23 mouse cellular contexts compared by ENCODE assay signal in the genomic region with DNA sequence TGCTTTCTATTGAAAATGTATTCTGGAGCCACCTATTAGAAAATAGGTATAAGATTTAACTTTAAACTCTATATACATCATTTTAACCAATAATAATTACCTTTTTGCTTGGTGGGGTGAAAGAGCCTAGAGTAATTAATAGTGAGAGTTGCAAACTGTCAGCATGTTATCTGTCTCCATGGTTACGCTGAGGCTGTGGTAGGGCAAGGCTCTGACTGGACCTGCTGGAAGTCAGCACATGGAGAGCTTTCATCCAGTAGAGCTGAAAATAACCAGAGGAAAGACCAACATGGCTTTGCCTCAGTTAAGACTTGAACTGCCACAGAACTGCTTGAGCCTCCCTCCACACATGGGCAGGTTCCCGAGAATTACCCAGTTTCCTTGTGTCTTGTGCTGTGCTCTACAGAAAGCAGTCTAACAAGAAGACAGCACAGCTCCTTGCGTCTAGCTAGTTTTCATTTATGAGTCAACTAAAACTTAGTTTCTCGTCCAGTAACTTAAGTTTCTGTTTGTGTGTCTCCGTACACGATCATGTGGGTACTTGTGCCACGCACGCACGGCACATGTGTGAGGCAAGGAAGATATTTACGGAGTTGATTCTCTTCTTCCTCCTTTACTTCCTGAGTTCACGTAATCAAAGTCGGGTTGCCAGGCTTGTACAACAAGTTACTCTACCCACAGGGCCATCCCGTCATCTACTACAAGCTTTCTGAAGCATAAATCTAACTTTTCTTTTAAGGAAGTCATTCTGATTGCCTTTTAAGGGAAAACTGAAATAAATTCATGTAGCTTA.
DNase-seq lines count a peak whose midpoint lies in the region; ATAC-seq and TF ChIP-seq lines count a peak whose summit lies in the region.
"Had no signal": no experiment of that assay in that cellular context is flagged by ENCODE, and none has a peak within 500 bp of the region (broad histone marks: within the 10 kb centered on the region; RNA-seq: fewer than 3 reads in every experiment).

No protein-coding gene starts in this region.

- peak overlapping the region; percentile 27; the same call in 1 of the 2 replicates for H3K27ac ChIP-seq in macrophage
- no peak overlapping the region for H3K27ac ChIP-seq in liver, postnatal 0 days (ENCODE audit: low read depth)
- no peak overlapping the region for H3K27ac ChIP-seq in kidney, embryonic 16.5 days (ENCODE audit: low read length)
- H3K27ac ChIP-seq: embryonic facial prominence, embryonic 15.5 days; forebrain, embryonic 15.5 days; heart, embryonic 15.5 days; hindbrain, embryonic 10.5 days; intestine, embryonic 15.5 days; midbrain, embryonic 15.5 days; neural tube, embryonic 13.5 days had no signal

- no peaks in the 10 kb centered on the region for H3K36me3 ChIP-seq in macrophage (ENCODE audit: inconsistent target)
- H3K36me3 ChIP-seq in splenic B cell, adult 2 months (ENCODE audit: control insufficient read depth, insufficient read depth, low read length, poor library complexity, severe bottlenecking) = peaks cover under 1% of the 10 kb centered on the region; the same call in 1 of the 2 replicates
- no peaks in the 10 kb centered on the region; the same call in none of the 2 replicates for H3K36me3 ChIP-seq in liver, postnatal 0 days (replicated peaks; ENCODE audit: insufficient read depth, low read length)
- H3K36me3 ChIP-seq in kidney, embryonic 16.5 days (ENCODE audit: insufficient read depth, low read length) = 0 out of 2 replicates have a peak, but pooled peaks cover 3% of the 10 kb centered on the region
- H3K36me3 ChIP-seq: intestine, embryonic 15.5 days; midbrain, embryonic 15.5 days had no signal

- no peak for TF ChIP-seq CTCF in liver, postnatal 0 days (IDR thresholded peaks at IDR 0.05; ENCODE audit: low read depth)

- H3K27me3 ChIP-seq in splenic B cell, adult 2 months (ENCODE audit: control insufficient read depth, insufficient read depth, low read length, poor library complexity, severe bottlenecking) = no peaks in the 10 kb centered on the region
- H3K27me3 ChIP-seq in liver, postnatal 0 days (ENCODE audit: insufficient read depth, low read length) = no peaks in the 10 kb centered on the region
- H3K27me3 ChIP-seq in kidney, embryonic 16.5 days (ENCODE audit: insufficient read depth, low read length) = no peaks in the 10 kb centered on the region
- H3K27me3 ChIP-seq: embryonic facial prominence, embryonic 15.5 days; forebrain, embryonic 15.5 days; heart, embryonic 15.5 days; intestine, embryonic 15.5 days; midbrain, embryonic 15.5 days; neural tube, embryonic 13.5 days had no signal

- no peaks in the 10 kb centered on the region for H3K79me2 ChIP-seq in macrophage (ENCODE audit: inconsistent target)

- no peak overlapping the region for H3K4me2 ChIP-seq in liver, postnatal 0 days (ENCODE audit: low read depth, low read length)
- no peak overlapping the region for H3K4me2 ChIP-seq in kidney, embryonic 16.5 days (replicated peaks; ENCODE audit: low read depth, low read length)
- H3K4me2 ChIP-seq: embryonic facial prominence, embryonic 15.5 days; forebrain, embryonic 15.5 days; heart, embryonic 15.5 days; intestine, embryonic 15.5 days; midbrain, embryonic 15.5 days; neural tube, embryonic 13.5 days had no signal

- no peak for ATAC-seq in liver, postnatal 0 days
- ATAC-seq in kidney, embryonic 16.5 days (ENCODE audit: low FRiP score, low TSS enrichment) = no peak
- ATAC-seq: activated CD4-positive, CD25-positive, alpha-beta regulatory T cell, adult 4 months; forebrain, embryonic 15.5 days; hindbrain, embryonic 16.5 days; intestine, embryonic 15.5 days; lung, postnatal 0 days; midbrain, embryonic 15.5 days had no signal

- no peak for TF ChIP-seq EP300 in liver, postnatal 0 days (IDR thresholded peaks at IDR 0.05; ENCODE audit: low read depth)

- 24% methylated on average over 13 of the region's 13 CpGs for whole genome bisulfite sequencing in macrophage (ENCODE audit: missing documents)
- WGBS in liver, postnatal 0 days (ENCODE audit: insufficient replicate concordance) = 67% methylated on average over 13 of the region's 13 CpGs
- 89% methylated on average over 13 of the region's 13 CpGs for WGBS in kidney, embryonic 16.5 days

- H3K9ac ChIP-seq in liver, postnatal 0 days (replicated peaks) = no peak overlapping the region
- H3K9ac ChIP-seq in kidney, embryonic 16.5 days (replicated peaks; ENCODE audit: low read length) = no peak overlapping the region
- H3K9ac ChIP-seq: embryonic facial prominence, embryonic 15.5 days; forebrain, embryonic 15.5 days; heart, embryonic 15.5 days; intestine, embryonic 15.5 days; midbrain, embryonic 15.5 days; neural tube, embryonic 13.5 days had no signal

- H3K4me3 ChIP-seq in macrophage (ENCODE audit: inconsistent target) = peak overlapping the region; percentile 3; the same call in 1 of the 2 replicates
- no peak overlapping the region for H3K4me3 ChIP-seq in liver, postnatal 0 days (ENCODE audit: low read depth, low read length)
- no peak overlapping the region for H3K4me3 ChIP-seq in kidney, embryonic 16.5 days (ENCODE audit: low read length)
- H3K4me3 ChIP-seq: embryonic facial prominence, embryonic 15.5 days; forebrain, embryonic 15.5 days; heart, embryonic 15.5 days; hindbrain, embryonic 10.5 days; intestine, embryonic 15.5 days; midbrain, embryonic 15.5 days; neural tube, embryonic 13.5 days had no signal

- peak; percentile 16 for DNase-seq in embryo, embryonic 10.5 days (ENCODE audit: low spot score)
- no peak for DNase-seq in embryo, embryonic 11 days
- peak; percentile 8 to 27 for DNase-seq in urinary bladder, adult 18-20 months (ENCODE audit: low spot score in 2 of 2)
- DNase-seq in urinary bladder, adult 2 months (ENCODE audit: low spot score) = no peak
- peak; percentile 72 for DNase-seq in splenic B cell, adult 2 months (ENCODE audit: low read depth, low spot score)
- DNase-seq in liver, postnatal 0 days = no peak
- DNase-seq: adrenal gland, postnatal 10 days; cerebellum, adult 2 months; heart, adult 11 months; kidney, adult 8-10 months; kidney, postnatal 14 days had no signal

- no peaks in the 10 kb centered on the region for H3K4me1 ChIP-seq in liver, postnatal 0 days (ENCODE audit: insufficient read depth)
- no peaks in the 10 kb centered on the region for H3K4me1 ChIP-seq in kidney, embryonic 16.5 days (ENCODE audit: insufficient read depth, low read length)
- H3K4me1 ChIP-seq: forebrain, embryonic 15.5 days; hindbrain, embryonic 10.5 days; intestine, embryonic 15.5 days; midbrain, embryonic 15.5 days; neural tube, embryonic 13.5 days had no signal

- H3K9me3 ChIP-seq in liver, postnatal 0 days (ENCODE audit: low read length) = no peaks in the 10 kb centered on the region
- H3K9me3 ChIP-seq in kidney, embryonic 16.5 days (ENCODE audit: low read length) = no peaks in the 10 kb centered on the region
- H3K9me3 ChIP-seq: embryonic facial prominence, embryonic 15.5 days; forebrain, embryonic 15.5 days; heart, embryonic 15.5 days; hindbrain, embryonic 10.5 days; intestine, embryonic 15.5 days; midbrain, embryonic 15.5 days; neural tube, embryonic 13.5 days had no signal

Comparison
In these comparisons a context has a peak if more than half of its experiments do, and no peak if none do; other contexts are left out.
1. DNase-seq: peak in embryo, embryonic 10.5 days (single experiment), urinary bladder, adult 18-20 months (2 of 2) and splenic B cell, adult 2 months (single experiment); none in embryo, embryonic 11 days (single experiment), urinary bladder, adult 2 months (single experiment) and liver, postnatal 0 days (single experiment).